Mouse (Mus musculus) liver, embryonic 14.5 days (tissue): ENCODE results near the gene Erh.

Experiments
- CTCF ChIP-seq: IDR thresholded peaks from 2 replicates; pipeline ENCODE4 v1.5.1; 2016; ENCODE audit warnings: antibody characterized with exemption, low read depth, control low read depth
- EP300 ChIP-seq: IDR thresholded peaks from 2 replicates; pipeline ENCODE4 v1.6.1; 2016; ENCODE audit warnings: antibody characterized with exemption, low read depth

DNA sequence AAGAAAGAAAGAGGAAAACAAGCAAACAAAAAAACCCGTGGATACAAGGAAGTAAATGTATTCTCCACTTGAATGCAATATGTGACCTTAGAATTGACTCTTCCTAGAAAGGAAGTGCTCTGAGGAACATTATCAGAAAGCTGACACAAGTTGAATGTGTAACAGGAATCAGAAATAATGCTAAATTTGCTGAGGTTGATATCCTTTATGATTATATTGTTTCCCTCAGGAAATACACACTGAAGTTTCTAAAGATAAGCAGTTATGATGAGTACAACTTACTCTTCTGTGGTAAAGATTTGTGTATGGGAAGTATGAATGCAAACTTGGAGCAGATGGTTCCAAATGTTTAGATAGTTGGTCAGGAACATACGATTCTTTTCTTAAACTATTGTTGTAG lies 24.2 kb upstream of the Erh start:
- TF ChIP-seq CTCF (no peak), EP300 (no peak)
